Mouse (Mus musculus) neural tube, embryonic 11.5 days (tissue): ENCODE data around the gene Pdlim7. TPM values are rescaled to one million over a fixed set of nuclear protein-coding genes. Genes with fewer than 3 reads are reported as not detected.

Source experiments
- microRNA-seq: library from miRNA; unstranded; fragments of <30 nt; microRNA quantifications from one replicate; pipeline ENCODE4, GENCODE M21; 2016
- polyA plus RNA-seq: library from polyadenylated mRNA; unstranded; fragments of >200 nt; fragmentation: Nextera tagmentation; extraction: Ambion mirVana; gene quantifications from 2 replicates; pipeline ENCODE4 v1.2.1, GENCODE M21; 2014

The Pdlim7 gene
- polyA plus RNA-seq, 1 experiment from 2014 or later = 172 TPM

Small RNA genes lying within 50 kb of the gene (microRNA-seq; reads per million reads assigned to microRNA genes)
- gene Mir6943 (0.78 reads per million), gene Mir6944 (65.1 reads per million, percentile 43 among the genes with 10 or more reads in this experiment), gene Mir6945 (1.0 reads per million)

Other genes starting within 250 kb of the Pdlim7 start
- gene Prelid1, start 193.2 kb downstream of the Pdlim7 start, polyA plus RNA-seq = 406 and 417 TPM in 2 replicates
- gene Rab24, start 191.7 kb downstream of the Pdlim7 start, polyA plus RNA-seq = 89.7 and 90.6 TPM in 2 replicates
- 29.5 and 31.6 TPM in 2 replicates for gene Mxd3, start 183.9 kb downstream of the Pdlim7 start, polyA plus RNA-seq
- 82.1 and 94.8 TPM in 2 replicates for gene Lman2, start 150.9 kb downstream of the Pdlim7 start, polyA plus RNA-seq
- 0.59 and 0.97 TPM in 2 replicates for gene Rgs14, start 143.9 kb downstream of the Pdlim7 start, polyA plus RNA-seq
- gene Slc34a1, start 115.5 kb downstream of the Pdlim7 start, polyA plus RNA-seq = 0.13 TPM in 1 of 2 replicates, not detected in the other
- gene Pfn3, start 98.4 kb downstream of the Pdlim7 start, polyA plus RNA-seq = not detected in 2 replicates
- gene F12, start 86.9 kb downstream of the Pdlim7 start, polyA plus RNA-seq = not detected in 2 replicates
- gene Grk6, start 68.6 kb downstream of the Pdlim7 start, polyA plus RNA-seq = 58.1 and 59.6 TPM in 2 replicates
- 2.2 and 2.6 TPM in 2 replicates for gene Prr7, start 49.4 kb downstream of the Pdlim7 start, polyA plus RNA-seq
- gene Dbn1, start 25.6 kb downstream of the Pdlim7 start, polyA plus RNA-seq = 362 and 372 TPM in 2 replicates
- 2.6 and 2.7 TPM in 2 replicates for gene Dok3, start 15.6 kb upstream of the Pdlim7 start, polyA plus RNA-seq
- gene Ddx41, start 23.0 kb upstream of the Pdlim7 start, polyA plus RNA-seq = 74.5 and 76.3 TPM in 2 replicates
- gene Fam193b, start 57.4 kb upstream of the Pdlim7 start, polyA plus RNA-seq = 44.6 and 51.0 TPM in 2 replicates
- gene Tmed9, start 60.1 kb upstream of the Pdlim7 start, polyA plus RNA-seq = 51.6 and 59.0 TPM in 2 replicates
- 21.7 and 22.0 TPM in 2 replicates for gene B4galt7, start 86.2 kb upstream of the Pdlim7 start, polyA plus RNA-seq
- gene Caml, start 109.3 kb upstream of the Pdlim7 start, polyA plus RNA-seq = 68.0 and 69.2 TPM in 2 replicates
- 52.9 and 53.4 TPM in 2 replicates for gene Ddx46, start 121.4 kb upstream of the Pdlim7 start, polyA plus RNA-seq
- gene B230219D22Rik, start 179.4 kb upstream of the Pdlim7 start, polyA plus RNA-seq = 73.8 and 77.8 TPM in 2 replicates
- 98.0 and 104 TPM in 2 replicates for gene Txndc15, start 201.0 kb upstream of the Pdlim7 start, polyA plus RNA-seq
- 25.6 and 28.6 TPM in 2 replicates for gene Pcbd2, start 213.7 kb upstream of the Pdlim7 start, polyA plus RNA-seq